Comparison of ENCODE assay signal across 17 mouse cellular contexts in the genomic region with DNA sequence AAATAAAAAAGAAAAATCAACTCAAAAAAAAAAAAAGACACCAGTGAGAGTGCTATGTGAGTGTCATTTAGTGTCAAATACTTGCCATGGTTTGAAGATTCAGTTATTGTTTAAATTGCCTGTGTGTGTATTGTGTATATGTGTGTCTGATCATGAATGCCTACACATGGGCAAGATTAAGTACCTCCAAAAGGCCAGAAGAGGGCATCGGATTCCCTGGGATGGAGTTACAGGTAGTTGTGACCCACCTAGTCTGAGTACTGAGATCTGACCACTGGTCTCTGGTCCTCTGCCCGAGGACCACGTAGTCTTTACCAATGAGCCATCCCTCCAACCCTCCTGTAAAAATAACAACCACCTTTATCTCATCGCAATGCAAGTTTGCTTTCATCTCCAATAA. TPM values are rescaled to one million over a fixed set of nuclear protein-coding genes. Genes with fewer than 3 reads are reported as not detected.
DNase-seq lines count a peak whose midpoint lies in the region; ATAC-seq and TF ChIP-seq lines count a peak whose summit lies in the region.
"Had no signal": no experiment of that assay in that cellular context is flagged by ENCODE, and none has a peak within 500 bp of the region (broad histone marks: within the 10 kb centered on the region; RNA-seq: fewer than 3 reads in every experiment).

No protein-coding gene starts in this region.

- no peaks in the 10 kb centered on the region for H3K36me3 ChIP-seq in kidney, postnatal 0 days (ENCODE audit: insufficient read depth, low read length)
- H3K36me3 ChIP-seq in kidney, embryonic 16.5 days (ENCODE audit: insufficient read depth, low read length): no peaks in the 10 kb centered on the region
- H3K36me3 ChIP-seq in lung, postnatal 0 days (ENCODE audit: insufficient read depth, low read length): no peaks in the 10 kb centered on the region
- no peaks in the 10 kb centered on the region for H3K36me3 ChIP-seq in ES-E14 (ENCODE audit: control insufficient read depth, insufficient read depth, low read length, poor library complexity, severe bottlenecking)
- H3K36me3 ChIP-seq: G1E; heart, embryonic 13.5 days; limb, embryonic 12.5 days; lung, embryonic 15.5 days; stomach, embryonic 15.5 days had no signal

- H3K27me3 ChIP-seq in kidney, postnatal 0 days (ENCODE audit: insufficient read depth, low read length): no peaks in the 10 kb centered on the region
- no peaks in the 10 kb centered on the region for H3K27me3 ChIP-seq in kidney, embryonic 16.5 days (ENCODE audit: insufficient read depth, low read length)
- no peaks in the 10 kb centered on the region for H3K27me3 ChIP-seq in lung, postnatal 0 days (replicated peaks; ENCODE audit: insufficient read depth, low read length)
- H3K27me3 ChIP-seq: heart, embryonic 13.5 days; limb, embryonic 12.5 days; lung, embryonic 15.5 days; stomach, embryonic 15.5 days had no signal

- no peak overlapping the region for H3K4me2 ChIP-seq in kidney, postnatal 0 days (ENCODE audit: low read length)
- H3K4me2 ChIP-seq in kidney, embryonic 16.5 days (replicated peaks; ENCODE audit: low read depth, low read length): no peak overlapping the region
- no peak overlapping the region for H3K4me2 ChIP-seq in lung, postnatal 0 days (replicated peaks; ENCODE audit: low read depth, low read length)
- H3K4me2 ChIP-seq: heart, embryonic 13.5 days; limb, embryonic 12.5 days; lung, embryonic 15.5 days; stomach, embryonic 15.5 days had no signal

- H3K27ac ChIP-seq in kidney, postnatal 0 days: no peak overlapping the region
- no peak overlapping the region for H3K27ac ChIP-seq in kidney, embryonic 16.5 days (ENCODE audit: low read length)
- H3K27ac ChIP-seq in lung, postnatal 0 days (ENCODE audit: low read length): no peak overlapping the region
- H3K27ac ChIP-seq in ES-E14 (ENCODE audit: insufficient read depth, low read depth, low read length, poor library complexity, severe bottlenecking): no peak overlapping the region
- H3K27ac ChIP-seq: heart, embryonic 13.5 days; limb, embryonic 12.5 days; lung, embryonic 15.5 days; stomach, embryonic 15.5 days had no signal

- no peaks in the 10 kb centered on the region for H3K9me3 ChIP-seq in kidney, postnatal 0 days (replicated peaks; ENCODE audit: low read length)
- H3K9me3 ChIP-seq in kidney, embryonic 16.5 days (ENCODE audit: low read length): no peaks in the 10 kb centered on the region
- no peaks in the 10 kb centered on the region for H3K9me3 ChIP-seq in lung, postnatal 0 days (ENCODE audit: low read length)
- H3K9me3 ChIP-seq in ES-E14 (ENCODE audit: control insufficient read depth, insufficient read depth, low read depth, low read length): no peaks in the 10 kb centered on the region
- H3K9me3 ChIP-seq: heart, embryonic 13.5 days; limb, embryonic 12.5 days; lung, embryonic 15.5 days; stomach, embryonic 15.5 days had no signal

- in situ Hi-C loops in ES-E14 (cut with MboI; ENCODE audit: low sequenced_read_pairs in 2 of 2, unreplicated experiment in 2 of 2): no loop called here

- no peak for DNase-seq in kidney, postnatal 0 days (ENCODE audit: low spot score)
- DNase-seq in lung, postnatal 0 days (ENCODE audit: low spot score): no peak
- no peak for DNase-seq in lung, postnatal 4 days
- DNase-seq in ES-E14 (ENCODE audit: low read depth, low spot score) (no peak), MN1 (ENCODE audit: low spot score) (no peak)
- DNase-seq in B cell, adult 2 months: no peak
- DNase-seq: adrenal gland, postnatal 25 days; cerebellum, adult 2 months had no signal

- TF ChIP-seq CTCF in kidney, postnatal 0 days (IDR thresholded peaks at IDR 0.05; ENCODE audit: low read depth): peak; percentile 35; the same call in 1 of the 2 replicates
- TF ChIP-seq CTCF in lung, postnatal 0 days (IDR thresholded peaks at IDR 0.05): peak; percentile 40

- no peak overlapping the region for H3K4me3 ChIP-seq in kidney, postnatal 0 days (replicated peaks; ENCODE audit: low read depth, low read length)
- H3K4me3 ChIP-seq in kidney, embryonic 16.5 days (ENCODE audit: low read length): no peak overlapping the region
- no peak overlapping the region for H3K4me3 ChIP-seq in lung, postnatal 0 days (ENCODE audit: low read depth, low read length)
- no peak overlapping the region for H3K4me3 ChIP-seq in ES-E14 (ENCODE audit: insufficient read depth in 1 of 2, low read depth in 1 of 2, low read length in 2 of 2, poor library complexity in 1 of 2, severe bottlenecking in 1 of 2)
- H3K4me3 ChIP-seq: erythroblast, embryonic 14.5 days; heart, embryonic 13.5 days; limb, embryonic 12.5 days; lung, embryonic 15.5 days; stomach, embryonic 15.5 days had no signal

- TF ChIP-seq EP300 in lung, postnatal 0 days (IDR thresholded peaks at IDR 0.05): no peak

- 0 out of 2 replicates have a peak, but pooled peaks cover 5% of the 10 kb centered on the region for H3K4me1 ChIP-seq in kidney, postnatal 0 days (replicated peaks; ENCODE audit: insufficient read depth, low read length)
- peaks cover 19% of the 10 kb centered on the region for H3K4me1 ChIP-seq in kidney, embryonic 16.5 days (ENCODE audit: insufficient read depth, low read length)
- H3K4me1 ChIP-seq in lung, postnatal 0 days (ENCODE audit: insufficient read depth, low read depth, low read length): no peaks in the 10 kb centered on the region; the same call in 1 of the 2 replicates
- H3K4me1 ChIP-seq in ES-E14 (ENCODE audit: control insufficient read depth in 2 of 2, insufficient read depth in 2 of 2, low read length in 2 of 2, poor library complexity in 1 of 2): peaks cover 3% of the 10 kb centered on the region in 2 experiments; a peak in 3 of 4 replicates

- no peak for ATAC-seq in kidney, postnatal 0 days (replicated peaks; ENCODE audit: low FRiP score, low read depth)
- ATAC-seq in kidney, embryonic 16.5 days (ENCODE audit: low FRiP score, low TSS enrichment): no peak
- no peak for ATAC-seq in lung, postnatal 0 days
- ATAC-seq: activated CD4-positive, CD25-positive, alpha-beta regulatory T cell, adult 4 months; forebrain, embryonic 14.5 days had no signal

- no peak overlapping the region for H3K9ac ChIP-seq in kidney, postnatal 0 days (ENCODE audit: low read depth, low read length)
- H3K9ac ChIP-seq in kidney, embryonic 16.5 days (replicated peaks; ENCODE audit: low read length): no peak overlapping the region
- no peak overlapping the region for H3K9ac ChIP-seq in lung, postnatal 0 days (replicated peaks; ENCODE audit: low read depth)
- H3K9ac ChIP-seq in ES-E14 (ENCODE audit: insufficient read depth, low read depth, low read length, poor library complexity, severe bottlenecking): no peak overlapping the region
- H3K9ac ChIP-seq: heart, embryonic 13.5 days; limb, embryonic 12.5 days; lung, embryonic 15.5 days; stomach, embryonic 15.5 days had no signal

- WGBS in kidney, postnatal 0 days: 98% methylated on average over 4 of the region's 4 CpGs
- WGBS in kidney, embryonic 16.5 days: 97% methylated on average over 4 of the region's 4 CpGs
- WGBS in lung, postnatal 0 days: 97% methylated on average over 4 of the region's 4 CpGs

TF ChIP-seq in ES-E14, 5 proteins besides CTCF, POLR2A, EP300 and RAD21:
- TF ChIP-seq ZC3H11A (IDR thresholded peaks at IDR 0.05; ENCODE audit: borderline replicate concordance, low read depth, low read length) (peak; percentile 60; the same call in 1 of the 2 replicates), CHD2 (IDR thresholded peaks at IDR 0.05; ENCODE audit: low read depth, low read length) (no peak)

RNA-seq across cellular contexts. Expression of a gene that starts 7.3 kb away (rescaled TPM):
- 11.8 and 12.2 TPM in 2 replicates for polyA plus RNA-seq in kidney, postnatal 0 days (2015; fragmentation: Nextera tagmentation; extraction: Ambion mirVana)
- 11.4 and 12.8 TPM in 2 replicates for polyA plus RNA-seq in kidney, embryonic 16.5 days (2015; fragmentation: Nextera tagmentation; extraction: Ambion mirVana)
- 12.3 and 12.9 TPM in 2 replicates for polyA plus RNA-seq in lung, postnatal 0 days (2015; fragmentation: Nextera tagmentation; extraction: Ambion mirVana)
- total RNA-seq in ES-E14 (2012; rRNA removed): 7.2 and 8.5 TPM in 2 replicates
- polyA plus RNA-seq: erythroblast, embryonic 14.5 days; G1E had no signal

RNA-seq across cellular contexts. Expression of a gene that starts 7.5 kb away (rescaled TPM):
- polyA plus RNA-seq in kidney, postnatal 0 days (2015; fragmentation: Nextera tagmentation; extraction: Ambion mirVana): 6.6 and 8.0 TPM in 2 replicates
- 6.0 and 6.3 TPM in 2 replicates for polyA plus RNA-seq in kidney, embryonic 16.5 days (2015; fragmentation: Nextera tagmentation; extraction: Ambion mirVana)
- polyA plus RNA-seq in lung, postnatal 0 days (2015; fragmentation: Nextera tagmentation; extraction: Ambion mirVana): 8.9 and 9.0 TPM in 2 replicates
- 25.5 and 29.0 TPM in 2 replicates for total RNA-seq in ES-E14 (2012; rRNA removed)
